Mouse (Mus musculus) forebrain, embryonic 14.5 days (tissue): Measurements from ENCODE around the gene Ska3. TPM values are rescaled to one million over a fixed set of nuclear protein-coding genes. Genes with fewer than 3 reads are reported as not detected.
A peak's percentile ranks its signal among the peaks of the same experiment; 100 is the strongest.

Experiments used
- ATAC-seq: fragments of 200-750 bp; cut with Nextera tagmentation; 2 replicates; pipeline ENCODE4 v1.8.0; 2017; ENCODE audit warnings: mild to moderate bottlenecking, moderate library complexity
- DNase-seq: peaks from one replicate; pipeline ENCODE4 v3.0.0-alpha.2; 2015; ENCODE audit warnings: low spot score
- H3K27ac ChIP-seq: fragments of 300-500 bp; sonication (generic); 2 replicates; pipeline ENCODE4 v1.5.1; 2014; ENCODE audit warnings: low read depth, mild to moderate bottlenecking, control low read depth, low read length, moderate library complexity
- H3K27me3 ChIP-seq: fragments of 300-500 bp; sonication (generic); replicated peaks from 2 replicates; pipeline ENCODE4 v1.6.1; 2014; ENCODE audit warnings: low read length, control low read depth, mixed read lengths; ENCODE audit not compliant: control insufficient read depth, insufficient read depth
- H3K36me3 ChIP-seq: fragments of 300-500 bp; sonication (generic); 2 replicates; pipeline ENCODE4 v1.6.1; 2014; ENCODE audit warnings: low read length, control low read depth; ENCODE audit not compliant: control insufficient read depth, insufficient read depth
- H3K4me1 ChIP-seq: fragments of 300-500 bp; sonication (generic); 2 replicates; pipeline ENCODE4 v1.6.1; 2014; ENCODE audit warnings: antibody characterized with exemption, low read length, control low read depth; ENCODE audit not compliant: control insufficient read depth, insufficient read depth
- H3K4me2 ChIP-seq: fragments of 300-500 bp; sonication (generic); 2 replicates; pipeline ENCODE4 v1.6.1; 2014; ENCODE audit warnings: mild to moderate bottlenecking, control low read depth, low read length
- H3K4me3 ChIP-seq: fragments of 300-500 bp; sonication (generic); 2 replicates; pipeline ENCODE4 v1.5.1; 2014; ENCODE audit warnings: low read depth, low read length, control low read depth
- H3K9ac ChIP-seq: fragments of 300-500 bp; sonication (generic); 2 replicates; pipeline ENCODE4 v1.6.1; 2014; ENCODE audit warnings: mild to moderate bottlenecking, low read length, control low read depth, moderate library complexity
- H3K9me3 ChIP-seq: fragments of 300-500 bp; sonication (generic); replicated peaks from 2 replicates; pipeline ENCODE4 v1.6.1; 2016; ENCODE audit warnings: low read length, control low read depth, mixed read lengths; ENCODE audit not compliant: control insufficient read depth
- WGBS: fragments of 180-500 bp; shearing (Covaris S2); extraction: QIAGEN DNeasy Blood & Tissue Kit; methylation state at CpG from one replicate; pipeline ENCODE4 v1.1.7; 2014; 5-methylcytosine and 5-hydroxymethylcytosine counted together
- microRNA-seq: library from miRNA; unstranded; fragments of <30 nt; microRNA quantifications from one replicate; pipeline ENCODE4, GENCODE M21; 2016
- polyA plus RNA-seq: library from polyadenylated mRNA; unstranded; fragments of >200 nt; fragmentation: Nextera tagmentation; extraction: Ambion mirVana; gene quantifications from 2 replicates; pipeline ENCODE4 v1.2.1, GENCODE M21; 2014

Gene Ska3
- polyA plus RNA-seq, 1 experiment from 2014 or later, result 11.5 TPM

DNA sequence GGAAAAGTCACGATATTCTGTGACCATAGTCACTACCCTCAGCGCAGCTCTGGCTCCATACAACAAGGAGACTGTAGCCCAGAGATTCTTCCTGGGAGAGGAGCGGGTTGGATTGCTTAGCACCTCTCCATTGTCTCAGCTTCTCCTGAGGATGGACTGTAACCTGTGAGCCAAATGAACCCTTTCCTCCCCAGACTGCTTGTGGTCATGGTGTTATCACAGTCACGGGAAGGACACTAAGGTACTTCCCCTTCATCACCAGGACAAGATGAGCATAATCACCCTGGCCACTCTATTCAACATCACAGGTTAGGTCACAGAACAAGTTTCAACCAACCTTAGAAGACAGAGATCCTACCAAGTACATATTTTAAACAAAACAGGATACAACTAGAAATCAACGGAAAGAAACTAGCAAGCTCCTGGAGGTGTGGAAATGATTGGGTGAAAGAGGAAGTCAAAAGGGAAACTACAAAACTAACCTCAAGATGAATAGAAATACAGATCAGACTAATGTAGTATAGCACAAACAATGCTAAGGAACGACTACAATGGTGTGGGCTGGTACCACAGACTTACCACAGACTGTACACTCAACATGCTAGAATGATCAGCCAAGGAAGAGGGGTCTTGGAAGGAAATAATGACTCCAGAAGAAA lies 53.7 kb downstream of the Ska3 start:
- no peak for ATAC-seq
- WGBS, result 82% methylated on average over 6 of the region's 6 CpGs
- DNase-seq, result no peak
- Histone ChIP-seq H3K36me3 (no peaks in the 10 kb centered on the region), H3K27me3 (no peaks in the 10 kb centered on the region), H3K4me2 (no peak overlapping the region), H3K27ac (no peak overlapping the region), H3K9me3 (no peaks in the 10 kb centered on the region), H3K4me3 (no peak overlapping the region), H3K9ac (no peak overlapping the region), H3K4me1 (no peaks in the 10 kb centered on the region)

DNA sequence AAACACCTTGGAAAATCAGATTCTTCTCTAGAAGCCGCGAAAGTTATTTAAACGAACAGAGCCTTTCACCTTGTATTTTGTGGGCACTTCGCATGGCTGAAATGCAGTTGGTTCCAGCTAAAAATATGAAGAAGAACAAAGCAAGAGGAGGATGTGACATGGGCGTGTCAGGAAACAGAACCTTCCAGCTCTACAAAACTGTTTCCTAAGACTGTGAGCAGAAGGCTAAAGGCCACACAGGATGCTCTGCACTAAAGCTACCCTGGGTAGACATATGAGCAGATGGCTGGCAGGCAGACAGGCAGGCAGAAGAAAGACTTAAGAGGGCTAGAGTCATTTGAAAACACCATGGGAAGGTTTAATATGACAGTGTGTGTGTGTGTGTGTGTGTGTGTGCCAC lies 56.9 kb downstream of the Ska3 start:
- WGBS, result 95% methylated on average over 5 of the region's 5 CpGs
- no peaks in the 10 kb centered on the region for H3K27me3 ChIP-seq
- H3K36me3 ChIP-seq, result no peaks in the 10 kb centered on the region
- H3K4me3 ChIP-seq, result no peak overlapping the region
- ATAC-seq (no peak), DNase-seq (no peak)
- no peaks in the 10 kb centered on the region for H3K9me3 ChIP-seq
- no peaks in the 10 kb centered on the region for H3K4me1 ChIP-seq
- H3K9ac ChIP-seq, result no peak overlapping the region
- H3K4me2 ChIP-seq, result no peak overlapping the region
- H3K27ac ChIP-seq, result no peak overlapping the region

DNA sequence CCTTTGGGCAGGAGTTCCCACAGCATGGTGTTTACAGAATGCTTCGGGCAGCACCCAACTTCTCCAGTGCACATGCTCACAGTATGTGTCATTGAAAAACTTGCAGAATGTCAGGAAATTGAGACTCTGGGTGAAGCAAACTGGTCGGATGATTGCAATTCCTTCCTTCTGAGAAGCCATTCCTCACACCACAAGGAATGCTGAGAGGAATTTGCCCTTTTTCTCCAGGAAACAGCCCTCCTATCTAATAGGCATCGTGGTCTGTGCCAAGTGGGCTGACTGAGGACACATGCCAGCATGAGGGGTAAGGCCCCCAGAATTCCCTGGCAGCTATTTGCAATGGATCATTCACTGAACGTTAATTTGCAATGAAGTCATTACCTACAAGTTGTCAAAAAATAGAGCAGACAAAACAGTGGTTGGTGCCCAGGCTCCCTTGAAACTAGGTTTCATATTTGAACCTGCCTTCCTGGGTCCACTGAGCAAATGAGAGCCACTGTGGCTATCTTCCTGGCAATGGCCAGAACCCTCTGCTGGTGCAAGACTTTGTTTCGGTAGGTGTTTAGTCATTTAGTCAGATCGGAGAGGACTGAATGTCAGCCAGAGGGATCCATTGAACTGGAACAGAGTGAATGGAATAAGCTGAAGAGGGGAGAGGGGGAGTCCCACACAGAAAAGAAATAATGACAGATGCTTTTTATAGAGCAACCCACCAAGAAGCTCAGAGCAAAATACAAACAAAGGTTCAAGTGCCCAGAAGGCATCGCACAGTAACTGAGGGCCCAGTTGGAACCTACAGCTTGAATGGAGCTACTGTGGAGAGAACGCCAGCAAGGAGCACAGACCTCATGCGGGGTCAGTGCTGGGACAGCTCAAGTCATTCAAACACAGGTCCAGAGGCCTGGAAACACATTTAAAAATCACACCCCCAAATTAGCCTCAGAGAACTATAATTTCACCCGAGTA lies 65.3 kb downstream of the Ska3 start:
- Histone ChIP-seq H3K4me2 (no peak overlapping the region), H3K27ac (no peak overlapping the region), H3K27me3 (no peaks in the 10 kb centered on the region), H3K9ac (no peak overlapping the region), H3K36me3 (no peaks in the 10 kb centered on the region), H3K9me3 (no peaks in the 10 kb centered on the region), H3K4me3 (no peak overlapping the region), H3K4me1 (peaks cover 9% of the 10 kb centered on the region; the same call in 1 of the 2 replicates)
- peak; percentile 35 for DNase-seq
- WGBS, result 37% methylated on average over 10 of the region's 10 CpGs
- peak; percentile 29; the same call in 1 of the 2 replicates for ATAC-seq

DNA sequence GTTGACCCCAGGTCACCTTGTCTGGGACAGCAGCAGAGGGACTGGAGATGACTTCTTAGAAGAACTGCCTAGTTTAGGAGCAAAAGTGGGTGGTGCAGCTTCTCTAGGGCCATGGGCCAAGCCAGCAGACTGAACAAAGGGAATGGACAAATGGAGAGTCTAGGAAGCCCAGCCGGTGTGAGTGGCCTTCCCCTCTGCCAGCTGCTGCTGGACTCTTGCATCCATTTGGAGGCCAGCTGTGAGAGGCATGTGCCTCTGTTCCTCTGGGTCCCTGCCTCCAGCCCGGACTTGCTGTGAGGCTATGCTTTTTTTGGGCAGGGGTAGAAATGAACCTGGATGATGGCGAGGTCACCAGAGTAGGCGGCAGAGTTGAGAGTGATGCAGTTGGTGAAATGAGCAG lies 67.7 kb downstream of the Ska3 start, which contains the start of gene Lats2:
Gene Lats2, minus strand, starts transcription at position 152 of the 400 bp plus-strand sequence.
- Histone ChIP-seq H3K27ac (no peak within 1 kb of the TSS), H3K9ac (no peak within 1 kb of the TSS), H3K36me3 (no peaks in the 10 kb centered on the region), H3K4me3 (no peak within 1 kb of the TSS), H3K27me3 (no peaks in the 10 kb centered on the region), H3K9me3 (no peaks in the 10 kb centered on the region), H3K4me2 (no peak within 1 kb of the TSS), H3K4me1 (peaks cover 9% of the 10 kb centered on the region; the same call in 1 of the 2 replicates)
- 88% methylated on average over 4 of the region's 4 CpGs for WGBS
- DNase-seq (no peak), ATAC-seq (no peak)

Small RNAs within 50 kb of the gene (microRNA-seq; reads per million reads assigned to microRNA genes)
- gene Mir3077, result not detected

Other genes starting within 250 kb of the Ska3 start
- gene Xpo4, start 160.8 kb downstream of the Ska3 start, polyA plus RNA-seq, result 13.7 and 16.1 TPM in 2 replicates
- not detected in 2 replicates for gene Gm49361, start 80.1 kb downstream of the Ska3 start, polyA plus RNA-seq
- 5.0 and 6.2 TPM in 2 replicates for gene Lats2, start 67.8 kb downstream of the Ska3 start, polyA plus RNA-seq
- gene Sap18, start 28.0 kb downstream of the Ska3 start, polyA plus RNA-seq, result 21.1 and 31.7 TPM in 2 replicates
- 139 and 165 TPM in 2 replicates for gene Mrpl57, start within 50 bp of the Ska3 start, polyA plus RNA-seq
- gene Zdhhc20, start 64.1 kb upstream of the Ska3 start, polyA plus RNA-seq, result 29.7 and 37.1 TPM in 2 replicates
- 46.6 and 49.4 TPM in 2 replicates for gene Micu2, start 173.1 kb upstream of the Ska3 start, polyA plus RNA-seq
- gene Fgf9, start 244.4 kb upstream of the Ska3 start, polyA plus RNA-seq, result 6.5 and 9.8 TPM in 2 replicates